7 mouse cellular contexts compared by ENCODE assay signal in the genomic region with DNA sequence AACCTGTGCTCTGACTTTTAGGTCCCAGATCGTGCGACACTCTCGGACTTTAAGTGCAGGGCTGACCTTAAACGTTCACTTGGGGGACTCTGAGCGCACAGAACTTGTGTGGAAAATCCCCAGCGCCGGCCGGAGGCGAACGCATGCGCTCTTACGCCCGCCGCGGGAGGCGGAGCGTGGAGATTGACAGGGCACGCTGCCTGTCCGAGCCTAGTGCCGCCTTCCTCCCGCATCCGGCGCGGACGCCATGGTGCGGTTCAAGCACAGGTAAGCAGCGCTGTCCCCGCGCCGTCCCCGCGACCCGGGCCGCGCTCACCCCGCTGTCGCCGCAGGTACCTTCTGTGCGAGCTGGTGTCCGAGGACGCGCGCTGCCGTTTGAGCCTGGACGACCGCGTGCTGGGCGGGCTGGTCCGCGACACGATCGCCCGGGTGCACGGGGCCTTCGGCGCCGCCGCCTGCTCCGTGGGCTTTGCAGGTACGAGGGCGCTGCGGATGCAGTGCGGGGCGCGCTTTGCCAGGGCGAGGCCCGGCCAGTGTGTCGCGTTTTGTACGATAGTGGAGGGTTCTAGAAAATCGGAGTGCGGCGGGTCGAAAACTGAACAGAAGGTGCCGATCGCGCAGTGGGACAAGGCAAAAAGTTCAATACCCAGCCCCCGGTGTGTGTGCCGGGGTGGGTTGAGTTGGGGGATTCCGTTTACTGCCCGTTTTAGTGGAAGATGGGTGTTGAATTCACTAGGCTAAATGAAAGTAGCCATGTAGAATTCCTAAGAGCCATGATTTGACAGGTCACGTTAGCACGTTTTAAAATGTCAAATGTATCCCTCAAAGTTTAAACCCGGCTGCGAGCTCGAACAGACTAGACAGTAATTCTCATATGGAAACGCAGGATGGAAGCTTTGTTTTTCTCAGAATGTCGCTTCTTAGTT. TPM values are rescaled to one million over a fixed set of nuclear protein-coding genes. Genes with fewer than 3 reads are reported as not detected.
A peak's percentile ranks its signal among the peaks of the same experiment; 100 is the strongest.
DNase-seq lines count a peak whose midpoint lies in the region; ATAC-seq lines count a peak whose summit lies in the region.

No protein-coding gene starts in this region.

- H3K4me2 ChIP-seq in midbrain, embryonic 13.5 days (replicated peaks) = peak overlapping the region; percentile 88

- H3K36me3 ChIP-seq in limb, embryonic 10.5 days = peaks cover 35% of the 10 kb centered on the region
- peaks cover 35% of the 10 kb centered on the region for H3K36me3 ChIP-seq in midbrain, embryonic 13.5 days

- H3K27ac ChIP-seq in limb, embryonic 10.5 days = peak overlapping the region; percentile 79
- H3K27ac ChIP-seq in midbrain, embryonic 13.5 days = 0 out of 2 replicates have a peak overlapping the region, but pooled peaks have one; percentile 37

- whole genome bisulfite sequencing in limb, embryonic 10.5 days = under 1% methylated on average over 88 of the region's 88 CpGs
- WGBS in midbrain, embryonic 13.5 days = under 1% methylated on average over 83 of the region's 88 CpGs

- no peaks in the 10 kb centered on the region for H3K9me3 ChIP-seq in limb, embryonic 10.5 days (replicated peaks)
- H3K9me3 ChIP-seq in midbrain, embryonic 13.5 days = no peaks in the 10 kb centered on the region

- peaks cover 18% of the 10 kb centered on the region for H3K27me3 ChIP-seq in limb, embryonic 10.5 days (ENCODE audit: low read depth, poor library complexity, severe bottlenecking)
- peaks cover 27% of the 10 kb centered on the region for H3K27me3 ChIP-seq in midbrain, embryonic 13.5 days

- ATAC-seq in granulocyte monocyte progenitor cell, adult 5-6 weeks (replicated peaks; ENCODE audit: poor library complexity, severe bottlenecking) = peak; percentile 75
- ATAC-seq in midbrain, embryonic 13.5 days = peak; percentile 91

- peak overlapping the region; percentile 74 for H3K4me3 ChIP-seq in limb, embryonic 10.5 days
- H3K4me3 ChIP-seq in midbrain, embryonic 13.5 days (replicated peaks) = peak overlapping the region; percentile 81

- peaks cover 44% of the 10 kb centered on the region for H3K4me1 ChIP-seq in limb, embryonic 10.5 days
- H3K4me1 ChIP-seq in midbrain, embryonic 13.5 days (replicated peaks) = peaks cover 23% of the 10 kb centered on the region

- peak; percentile 92 for DNase-seq in adrenal gland, adult 8-10 months
- DNase-seq in embryo, embryonic 9.5 days (ENCODE audit: extremely low spot score) = peak; percentile 88
- DNase-seq in kidney, adult 11 months = peak; percentile 93
- peak; percentile 93 for DNase-seq in limb, embryonic 10.5 days (ENCODE audit: low spot score)
- DNase-seq in spleen, adult 12 weeks (ENCODE audit: low spot score) = peak; percentile 82

- peak overlapping the region; percentile 81 for H3K9ac ChIP-seq in midbrain, embryonic 13.5 days (replicated peaks)

RNA-seq across cellular contexts. Expression of gene Pop5, which starts 2.4 kb away (rescaled TPM):
- total RNA-seq in adrenal gland, adult 8-10 months (2022) = 10 to 100 TPM; 75.9 to 87.9 (median 84.9) TPM
- total RNA-seq in granulocyte monocyte progenitor cell, adult 5-6 weeks (2014; fragmentation: Nextera tagmentation) = 92.9 and 109 TPM in 2 replicates
- total RNA-seq in granulocyte monocyte progenitor cell, adult 5-6 weeks (2017) = 74.0 and 75.4 TPM in 2 replicates
- polyA plus RNA-seq in limb, embryonic 10.5 days (2016; fragmentation: Nextera tagmentation; extraction: Ambion mirVana) = 130 and 157 TPM in 2 replicates
- 87.7 and 110 TPM in 2 replicates for polyA plus RNA-seq in midbrain, embryonic 13.5 days (2015; fragmentation: Nextera tagmentation; extraction: Ambion mirVana)

RNA-seq across cellular contexts. Expression of gene Rnf10, which starts 34.6 kb away (rescaled TPM):
- 100 to 1,000 TPM; 218 to 258 (median 235) TPM for total RNA-seq in adrenal gland, adult 8-10 months (2022)
- total RNA-seq in granulocyte monocyte progenitor cell, adult 5-6 weeks (2014; fragmentation: Nextera tagmentation) = 70.1 and 93.7 TPM in 2 replicates
- total RNA-seq in granulocyte monocyte progenitor cell, adult 5-6 weeks (2017) = 52.6 and 57.9 TPM in 2 replicates
- polyA plus RNA-seq in limb, embryonic 10.5 days (2016; fragmentation: Nextera tagmentation; extraction: Ambion mirVana) = 159 and 160 TPM in 2 replicates
- polyA plus RNA-seq in midbrain, embryonic 13.5 days (2015; fragmentation: Nextera tagmentation; extraction: Ambion mirVana) = 146 and 160 TPM in 2 replicates

RNA-seq across cellular contexts. Expression of gene Coq5, which starts 41.4 kb away (rescaled TPM):
- 10 to 100 TPM; 50.3 to 63.7 (median 60.1) TPM for total RNA-seq in adrenal gland, adult 8-10 months (2022)
- 21.1 and 24.8 TPM in 2 replicates for total RNA-seq in granulocyte monocyte progenitor cell, adult 5-6 weeks (2014; fragmentation: Nextera tagmentation)
- total RNA-seq in granulocyte monocyte progenitor cell, adult 5-6 weeks (2017) = 35.3 and 41.9 TPM in 2 replicates
- 54.1 and 57.2 TPM in 2 replicates for polyA plus RNA-seq in limb, embryonic 10.5 days (2016; fragmentation: Nextera tagmentation; extraction: Ambion mirVana)
- 51.8 and 56.8 TPM in 2 replicates for polyA plus RNA-seq in midbrain, embryonic 13.5 days (2015; fragmentation: Nextera tagmentation; extraction: Ambion mirVana)

RNA-seq across cellular contexts. Expression of gene Cabp1, which starts 43.9 kb away (rescaled TPM):
- total RNA-seq in adrenal gland, adult 8-10 months (2022) = 10 to 100 TPM; 11.8 to 59.6 (median 41.5) TPM
- not detected in 2 replicates for total RNA-seq in granulocyte monocyte progenitor cell, adult 5-6 weeks (2014; fragmentation: Nextera tagmentation)
- total RNA-seq in granulocyte monocyte progenitor cell, adult 5-6 weeks (2017) = not detected in 2 replicates
- polyA plus RNA-seq in limb, embryonic 10.5 days (2016; fragmentation: Nextera tagmentation; extraction: Ambion mirVana) = 1.9 and 2.6 TPM in 2 replicates
- 2.0 and 2.7 TPM in 2 replicates for polyA plus RNA-seq in midbrain, embryonic 13.5 days (2015; fragmentation: Nextera tagmentation; extraction: Ambion mirVana)

Comparison
In these comparisons a context has a peak if more than half of its experiments do, and no peak if none do; other contexts are left out.
1. Peak in every context shown above with its lines: DNase-seq, ATAC-seq, H3K4me3 ChIP-seq and H3K27ac ChIP-seq.